Mouse (Mus musculus) megakaryocyte, embryonic 14.5 days (primary cell): Measurements from ENCODE around the gene Scml4.

Source experiments
- FLI1 ChIP-seq: IDR thresholded peaks from 2 replicates; pipeline ENCODE4 v1.6.1; 2012; ENCODE audit warnings: low read length, inconsistent platforms, mixed read lengths
- GATA1 ChIP-seq: IDR thresholded peaks from 3 replicates; pipeline ENCODE4 v1.6.1; 2012; ENCODE audit warnings: mixed read lengths, low read length, inconsistent platforms, borderline replicate concordance

DNA sequence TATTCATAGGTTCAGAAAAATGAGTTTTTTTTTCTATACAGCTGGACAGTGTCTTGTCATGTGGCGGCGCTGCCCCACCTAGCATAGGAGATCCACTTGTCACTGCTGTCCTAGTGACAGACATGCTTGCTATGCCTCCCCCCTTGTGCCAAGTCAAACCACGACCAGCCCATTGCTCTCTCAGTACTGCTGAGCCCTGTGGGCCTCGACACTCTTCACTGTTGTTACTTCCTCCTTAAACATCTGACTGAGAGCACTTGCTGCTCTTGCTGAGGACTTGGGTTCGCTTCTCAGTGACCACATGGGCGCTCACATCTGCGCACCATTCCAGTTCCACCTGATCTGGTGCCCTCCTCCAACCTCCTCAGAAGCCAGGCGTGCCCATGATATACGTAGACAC lies 8.2 kb downstream of the Scml4 start:
- TF ChIP-seq FLI1 (no peak), GATA1 (no peak)
